Mouse (Mus musculus) heart, postnatal 4 days (tissue): ENCODE measurements at regions not wholly inside any gene's neighbourhood (a gene's known extent, or its start where the extent isn't known, plus 50 kb on each side); places are given as distances from the start of the nearest gene placed in this dataset.

Experiments used
- DNase-seq: peaks from one replicate; pipeline ENCODE4 v3.0.0; 2021

GRCm38 (mm10) chr5:64662476-64662875, 140.7 kb upstream of the Klf3 start:
- DNase-seq = no peak

GRCm38 (mm10) chr5:64663766-64664165, 139.4 kb upstream of the Klf3 start:
- DNase-seq = no peak

- peak; percentile 21 for DNase-seq
Measured at GRCm38 (mm10) chr5:64665064-64665463, 138.1 kb upstream of the Klf3 start.

GRCm38 (mm10) chr5:64666256-64666655, 136.9 kb upstream of the Klf3 start:
- DNase-seq = no peak

DNA sequence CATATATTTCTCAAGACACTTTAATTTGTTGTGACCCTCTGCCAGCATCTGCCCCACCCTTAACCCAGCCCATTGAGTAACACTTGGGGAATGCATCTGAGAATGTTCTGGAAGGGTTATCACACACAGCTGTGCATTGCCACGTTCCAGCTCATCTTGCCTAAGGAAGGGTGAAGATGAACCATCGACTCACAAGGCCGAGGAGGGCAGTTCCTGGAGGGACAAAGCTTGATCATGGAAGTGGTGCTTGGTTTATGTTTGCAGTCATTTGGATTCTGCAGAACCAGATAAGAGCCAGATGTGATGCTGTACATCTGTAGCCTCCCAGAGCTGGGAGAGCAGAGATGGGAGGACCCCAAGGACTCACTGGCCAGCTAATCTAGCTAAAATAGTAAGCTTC, 136.1 kb upstream of the Klf3 start:
- DNase-seq = no peak

DNA sequence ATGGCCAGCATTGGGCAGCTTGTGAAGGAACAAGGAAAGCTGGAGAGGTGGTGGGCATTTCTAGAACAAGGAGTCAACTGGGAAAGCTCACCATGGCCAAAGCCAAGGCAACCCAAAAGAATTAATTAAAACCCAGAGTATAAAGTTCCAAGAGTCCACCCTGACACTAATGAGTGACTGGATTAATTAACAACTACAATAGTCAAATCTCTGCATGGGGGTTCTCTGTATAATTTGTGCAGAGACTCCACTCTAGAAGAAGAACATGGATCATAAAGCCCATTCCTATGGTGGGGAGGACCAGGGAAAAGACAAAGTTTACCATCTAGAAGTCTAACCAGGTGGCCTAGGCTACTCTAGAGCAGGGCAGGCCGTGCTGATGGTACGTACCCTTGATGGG, 129.3 kb upstream of the Klf3 start:
- no peak for DNase-seq

DNA sequence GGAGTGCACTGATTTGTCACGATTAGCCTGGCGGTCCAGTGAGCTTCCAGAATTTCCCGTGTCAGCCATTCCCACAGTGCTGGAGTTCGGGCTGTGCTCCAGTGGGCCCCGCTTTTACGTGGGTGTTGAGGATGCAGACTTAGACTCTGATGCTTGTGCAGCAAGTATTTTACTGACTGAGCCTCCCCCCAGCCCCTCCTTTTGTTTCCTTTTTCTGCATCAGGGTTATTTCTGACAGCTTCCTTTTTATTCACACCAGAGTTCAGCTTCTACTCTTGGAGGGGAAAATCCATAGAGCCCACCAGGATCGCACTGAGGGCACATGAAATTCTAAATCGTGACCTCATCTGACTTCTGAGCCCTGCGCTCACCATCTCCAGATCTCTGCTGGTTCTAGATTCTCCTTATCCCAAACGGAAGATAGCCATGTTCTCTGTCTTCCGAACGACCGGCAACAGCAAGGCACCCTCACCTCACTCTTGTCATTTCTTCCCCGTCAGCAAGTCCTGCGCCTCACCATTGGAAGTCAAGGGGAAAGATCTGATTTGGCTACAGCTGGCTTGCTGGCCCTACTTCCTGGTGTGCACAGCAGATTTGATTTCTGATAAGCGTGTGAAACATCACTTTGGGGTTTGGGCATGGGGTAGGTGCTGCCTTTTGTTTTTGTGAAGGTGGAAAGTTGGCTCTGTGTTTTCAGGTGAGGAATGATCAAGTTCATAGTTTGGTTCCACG, 126.8 kb upstream of the Klf3 start:
- no peak for DNase-seq

DNA sequence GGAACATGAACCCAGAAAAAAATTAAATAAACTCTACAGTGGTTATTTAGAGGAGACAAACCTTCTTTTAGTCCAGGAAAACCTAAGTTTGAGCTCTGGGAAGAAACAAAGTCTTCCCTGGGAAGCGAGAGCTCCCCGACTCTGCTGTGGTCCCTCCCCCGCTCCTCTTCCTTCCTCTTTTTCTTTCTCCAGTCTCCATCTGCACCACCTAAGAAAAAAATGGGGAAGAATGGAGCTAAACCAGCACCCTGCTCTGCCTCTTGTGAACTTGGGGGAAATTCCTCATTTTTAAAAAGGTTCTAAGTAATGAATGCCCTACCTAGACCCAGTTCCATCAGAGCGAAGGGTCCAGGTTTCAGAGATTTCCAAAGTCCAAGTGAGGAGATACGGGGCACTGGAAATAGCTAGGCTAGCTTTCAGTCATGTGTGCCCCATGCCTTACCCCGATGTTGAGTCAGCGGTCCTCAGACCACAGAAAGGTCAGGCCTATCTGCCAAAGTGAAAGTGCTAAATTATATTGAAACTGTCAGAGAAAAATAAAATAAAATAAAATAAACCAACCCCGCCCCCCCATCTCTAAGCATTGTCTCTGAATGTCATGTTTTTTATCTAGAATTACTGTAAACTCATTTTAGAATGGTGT, 126.1 kb upstream of the Klf3 start:
- DNase-seq = no peak

- no peak for DNase-seq
Measured at GRCm38 (mm10) chr5:64678706-64679105, 124.5 kb upstream of the Klf3 start.

- DNase-seq = peak; percentile 38
Measured at GRCm38 (mm10) chr5:64679996-64680625, 123.1 kb upstream of the Klf3 start.

- DNase-seq = no peak
Measured at GRCm38 (mm10) chr5:64681161-64681560, 122.0 kb upstream of the Klf3 start.

DNA sequence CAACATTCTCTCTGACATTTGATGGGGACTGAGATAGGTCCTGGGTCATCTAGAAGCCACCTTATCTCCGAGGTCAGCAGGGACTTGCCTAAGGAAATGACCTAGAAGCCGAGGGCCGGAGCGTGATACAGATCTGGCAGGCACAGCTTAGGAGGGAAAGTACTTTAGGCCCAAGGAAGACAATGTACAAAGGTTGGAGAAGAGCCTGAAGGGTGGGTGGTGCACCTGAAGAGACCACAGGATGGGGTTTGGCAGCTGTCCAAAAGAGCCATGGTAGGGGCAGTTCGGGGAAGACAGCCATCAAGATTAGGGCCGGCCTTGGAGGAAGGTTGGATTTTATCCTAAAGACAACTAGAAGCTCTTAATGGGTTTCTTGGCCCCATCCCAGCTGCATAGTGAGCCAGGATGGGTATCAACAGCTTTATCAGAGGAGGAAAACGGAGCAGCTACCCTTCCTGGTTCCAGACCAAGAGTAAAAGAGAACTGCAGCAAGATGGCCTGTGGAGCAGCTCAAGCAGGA, 120.8 kb upstream of the Klf3 start:
- peak; percentile 20 for DNase-seq

GRCm38 (mm10) chr5:64683419-64683818, 119.8 kb upstream of the Klf3 start:
- no peak for DNase-seq

- no peak for DNase-seq
Measured at GRCm38 (mm10) chr5:64684275-64684674, 118.9 kb upstream of the Klf3 start.

DNA sequence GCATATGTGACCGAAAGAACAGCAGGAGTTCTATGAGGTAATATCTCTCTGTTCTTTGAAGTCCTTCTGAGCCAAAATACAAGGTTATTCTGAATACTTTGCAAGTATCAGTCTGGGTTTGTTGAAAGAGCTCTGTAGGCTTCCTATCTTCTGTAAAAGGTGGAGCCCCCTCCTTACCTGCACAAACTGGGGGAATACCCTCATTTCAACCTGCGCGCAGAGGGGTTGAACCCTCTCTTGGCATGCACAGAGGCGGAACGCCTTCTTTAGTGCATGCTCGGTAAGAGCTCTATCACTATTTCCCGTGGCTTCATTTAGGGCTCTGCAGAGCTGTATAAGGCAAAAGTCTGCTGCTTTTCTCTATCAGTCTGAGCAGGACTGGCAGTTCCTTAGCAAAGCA, 113.0 kb upstream of the Klf3 start:
- DNase-seq = no peak

DNA sequence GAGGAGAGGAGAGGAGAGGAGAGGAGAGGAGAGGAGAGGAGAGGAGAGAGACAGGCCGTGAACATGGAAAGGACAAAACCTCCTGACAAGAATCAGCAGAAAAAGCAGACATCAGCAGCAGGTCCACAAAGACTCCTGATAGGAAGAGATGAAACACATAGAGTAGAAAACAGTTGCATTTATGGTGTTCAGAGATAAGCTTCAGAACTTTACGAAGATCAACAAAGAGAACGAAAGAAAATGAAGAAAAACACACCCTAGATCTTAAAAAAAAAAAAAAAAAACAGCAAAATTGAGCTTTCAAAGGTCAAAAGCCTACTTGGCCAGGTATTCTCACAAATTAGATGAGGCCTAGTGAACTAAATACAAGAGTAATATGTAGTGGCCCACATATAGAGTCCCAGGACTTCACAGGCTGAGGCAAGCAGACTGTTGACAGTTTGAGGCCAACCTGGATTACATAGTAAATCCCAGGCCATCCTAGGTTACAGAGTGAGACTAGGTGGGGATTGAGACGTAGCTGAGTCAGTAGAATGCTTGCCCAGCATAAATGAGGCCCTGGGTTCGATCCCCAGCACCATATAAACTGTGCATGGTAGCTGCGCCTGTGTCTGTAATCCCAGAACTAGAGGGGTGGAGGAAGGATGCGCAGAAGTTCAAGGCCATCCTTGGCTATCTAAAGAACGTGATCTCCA, 111.6 kb upstream of the Klf3 start:
- no peak for DNase-seq

DNA sequence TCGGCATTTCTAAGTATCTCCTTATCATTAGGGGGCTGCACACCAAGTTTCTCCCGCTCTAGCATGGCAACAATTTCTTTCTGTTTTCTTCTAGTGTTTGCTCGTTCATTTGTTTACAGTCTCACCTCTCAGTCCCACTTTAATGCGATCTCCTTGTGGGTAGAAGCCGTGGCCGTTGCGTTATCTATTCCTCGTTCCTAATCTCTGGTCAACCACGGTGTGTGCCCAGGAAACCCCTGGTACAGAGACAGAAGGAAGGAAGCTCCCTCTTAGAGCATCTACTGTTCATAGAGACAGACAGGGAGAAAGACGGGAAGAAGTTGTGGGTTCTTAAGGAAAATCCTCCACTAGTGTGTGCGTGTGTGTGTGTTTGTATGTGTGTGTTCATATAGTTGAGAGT, 110.9 kb upstream of the Klf3 start:
- no peak for DNase-seq

DNA sequence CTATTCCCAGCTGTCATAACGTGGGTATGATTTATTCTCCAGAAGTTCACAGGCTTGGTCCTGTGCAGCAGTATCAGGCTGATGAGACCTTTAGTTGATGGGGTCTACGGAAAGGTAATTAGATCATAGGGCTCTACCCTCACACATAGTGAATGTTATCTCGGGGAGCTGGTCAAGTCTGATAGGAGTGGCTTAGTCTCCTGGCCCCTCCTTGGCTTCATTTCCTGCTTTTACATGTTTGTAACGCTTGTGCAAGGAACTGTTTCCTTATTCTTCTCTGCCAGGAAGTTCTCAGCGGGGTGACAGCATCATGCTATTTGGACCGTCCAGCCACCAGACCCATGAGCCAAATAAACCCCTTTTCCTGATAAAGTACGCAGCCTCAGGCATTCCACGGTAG, 109.6 kb upstream of the Klf3 start:
- no peak for DNase-seq

GRCm38 (mm10) chr5:64694606-64695005, 108.6 kb upstream of the Klf3 start:
- no peak for DNase-seq

- DNase-seq = no peak
Measured at GRCm38 (mm10) chr5:64696099-64696498, 107.1 kb upstream of the Klf3 start.

- no peak for DNase-seq
Measured at GRCm38 (mm10) chr5:64697466-64697865, 105.7 kb upstream of the Klf3 start.

DNA sequence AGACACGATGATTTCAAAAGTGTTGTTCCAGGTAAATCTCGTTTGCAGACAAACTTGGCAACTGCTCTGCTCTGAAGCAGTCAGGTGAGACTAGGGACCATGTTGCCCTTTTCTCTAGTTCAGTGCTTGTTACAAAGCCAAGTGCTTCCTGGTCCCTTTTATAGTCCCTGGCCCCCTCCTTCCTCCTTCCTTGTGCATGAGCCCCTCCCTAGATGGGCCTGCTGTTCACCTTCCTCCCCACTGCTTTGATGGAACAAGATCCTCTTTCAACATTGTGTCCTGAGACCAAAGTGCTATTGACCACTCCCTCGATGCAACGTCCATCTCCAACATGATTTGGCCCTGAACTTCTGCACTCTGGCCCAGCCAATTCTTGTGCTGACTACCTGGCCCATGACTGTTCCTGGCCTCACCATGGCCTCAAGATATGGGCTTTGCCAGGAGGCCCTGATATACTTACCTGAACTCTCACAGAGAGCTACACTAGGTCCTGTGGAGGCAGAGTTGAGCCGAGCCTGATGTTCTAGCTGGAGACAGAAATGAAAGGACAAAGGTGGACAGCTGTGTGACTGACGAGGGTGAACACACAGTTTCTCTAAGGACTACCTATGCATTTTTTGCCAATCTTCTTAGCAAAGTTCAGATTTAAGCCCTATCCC, 104.6 kb upstream of the Klf3 start:
- no peak for DNase-seq

DNA sequence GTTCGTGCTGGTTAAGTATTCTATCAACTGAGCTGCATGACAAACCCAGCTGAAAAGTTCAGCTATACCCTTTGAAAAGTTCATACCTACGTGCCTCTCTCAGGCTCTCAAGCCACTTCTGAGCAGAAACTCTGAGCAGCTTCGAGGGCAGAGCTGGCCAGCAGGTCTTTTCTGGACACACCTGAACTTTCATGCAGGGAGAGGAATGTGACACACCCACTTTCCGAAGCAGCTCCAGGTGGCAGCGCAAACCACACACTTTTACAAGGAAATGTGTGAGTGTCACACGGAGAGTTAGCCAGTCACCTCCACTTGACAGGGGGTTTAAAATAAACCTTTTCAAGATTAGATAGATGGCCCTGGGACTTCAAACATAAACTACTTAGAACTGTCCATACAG, 103.2 kb upstream of the Klf3 start:
- DNase-seq = no peak
